Mouse (Mus musculus): ENCODE results near the gene Cd24a. TPM values are rescaled to one million over a fixed set of nuclear protein-coding genes. Genes with fewer than 3 reads are reported as not detected.

Gene Cd24a
- total RNA-seq, 2 experiments from 2014 or later = 38.4 to 41.3 TPM

DNA sequence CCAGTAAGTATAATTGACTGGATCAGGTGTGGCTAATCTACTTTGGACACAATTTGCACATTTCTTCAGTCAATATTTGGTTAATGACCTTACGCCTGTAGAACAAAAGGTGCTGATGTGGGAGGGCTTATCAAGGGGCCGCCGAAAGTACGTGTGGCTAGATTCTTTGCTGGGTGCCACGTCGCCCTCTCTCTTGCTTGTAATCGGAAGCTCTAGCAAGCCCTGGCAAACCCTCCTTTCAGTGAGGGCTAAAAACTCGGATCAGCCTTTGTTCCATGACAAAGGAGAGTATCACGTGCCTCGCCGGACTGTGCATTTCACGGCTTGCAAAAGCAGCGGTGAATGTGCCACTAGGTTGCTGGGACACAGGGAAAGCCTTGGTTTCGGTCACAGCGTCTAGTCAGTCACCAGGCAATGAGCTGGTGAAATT, 2.6 kb downstream of the Cd24a start:
- DNase-seq (ENCODE audit: low spot score in 2 of 2) = peak in 1 of 2 experiments; percentile 24

DNA sequence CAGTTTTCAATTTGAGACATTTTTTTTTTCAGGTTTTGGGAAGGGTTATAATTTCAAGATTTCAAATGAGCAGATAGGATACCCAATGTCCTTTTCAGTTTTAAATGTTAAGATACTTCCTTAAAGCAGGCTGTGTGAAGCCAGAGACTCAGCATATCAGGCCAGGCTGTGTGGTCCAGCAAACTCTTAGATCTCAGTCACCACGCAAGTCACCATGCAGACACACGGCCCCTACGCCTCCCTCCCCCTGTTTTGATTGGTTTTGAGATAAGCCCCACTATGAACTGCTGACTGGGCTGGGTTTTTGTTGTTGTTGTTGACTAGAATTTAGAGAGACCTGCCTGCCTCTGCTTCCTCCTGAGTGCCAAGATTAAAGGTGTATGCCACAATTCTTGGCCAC, 3.2 kb downstream of the Cd24a start:
- DNase-seq (ENCODE audit: low spot score in 2 of 2) = no peak

DNA sequence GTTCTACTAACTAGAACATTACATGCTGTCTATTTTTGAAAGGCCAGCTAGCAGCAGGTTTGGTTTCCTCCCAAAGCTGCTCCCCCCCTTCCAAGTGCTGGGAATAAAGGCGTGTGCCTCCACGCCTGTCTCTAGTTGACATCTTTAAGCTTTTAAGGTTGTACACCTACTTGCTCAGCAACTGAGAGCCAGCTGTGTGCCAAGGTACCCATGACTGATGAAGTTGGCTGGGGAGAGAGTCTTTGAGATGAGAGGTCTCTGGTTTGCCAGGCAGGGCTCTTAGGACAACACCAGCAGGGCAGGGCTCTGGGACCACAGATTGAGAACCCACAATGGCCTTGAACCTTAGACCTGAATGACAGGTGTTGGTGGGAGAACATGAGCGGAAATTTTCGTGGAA, 6.5 kb downstream of the Cd24a start:
- no peak for DNase-seq (ENCODE audit: low spot score in 2 of 2)

DNA sequence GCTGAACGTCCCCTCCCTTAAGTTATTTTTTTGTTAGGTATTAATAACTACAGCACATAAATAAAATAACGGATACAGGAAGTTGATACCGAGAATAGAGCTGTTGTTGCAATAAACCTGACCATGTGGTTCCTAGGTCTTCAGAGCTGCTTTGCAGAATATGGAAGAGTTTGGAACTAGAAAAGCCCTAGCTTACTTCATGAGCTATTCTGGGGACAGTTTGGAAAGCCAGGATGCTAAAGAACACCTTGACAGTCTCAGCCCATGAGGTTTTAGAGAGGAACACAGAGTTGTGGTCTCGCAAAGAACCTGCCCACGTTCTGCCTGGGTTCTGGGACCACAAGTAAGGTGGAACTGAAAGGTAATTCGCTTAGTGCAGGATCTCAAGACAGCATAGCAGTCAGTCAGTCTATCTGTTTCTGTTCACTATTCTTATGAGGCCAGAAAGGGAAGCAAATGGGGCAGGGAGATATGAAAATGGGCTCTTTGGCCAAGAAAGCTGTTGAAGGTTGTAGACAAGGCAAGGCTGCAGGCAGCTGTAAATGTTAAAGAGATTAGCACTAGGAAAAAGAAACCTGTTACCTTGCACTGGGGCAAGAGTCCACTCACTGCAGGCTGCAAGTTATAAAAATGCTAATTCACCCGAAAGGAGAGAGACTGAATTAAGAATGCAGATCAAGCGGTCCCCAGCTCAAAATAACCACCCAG, 10.5 kb downstream of the Cd24a start:
- DNase-seq (ENCODE audit: low spot score in 2 of 2) = no peak

DNA sequence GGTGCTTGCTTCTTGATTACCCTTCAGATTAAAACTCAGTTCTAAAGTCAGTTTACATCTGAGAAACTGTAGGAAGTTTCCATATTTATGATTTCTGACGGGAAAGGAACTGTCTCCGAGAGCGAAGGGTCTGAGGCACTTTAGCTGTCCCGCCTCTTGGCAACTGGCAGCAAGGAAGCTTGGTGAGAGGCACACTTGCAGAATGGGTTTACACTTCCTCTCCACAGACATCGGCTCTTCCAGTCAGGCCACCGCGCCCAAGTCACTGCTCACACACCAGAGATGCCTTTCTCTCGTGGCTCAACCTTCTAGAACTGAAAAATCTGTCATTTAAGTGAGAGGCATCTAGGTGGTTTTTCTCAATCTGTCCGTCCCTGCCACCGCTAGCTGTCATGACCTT, 13.4 kb downstream of the Cd24a start:
- no peak for DNase-seq (ENCODE audit: low spot score in 2 of 2)

DNA sequence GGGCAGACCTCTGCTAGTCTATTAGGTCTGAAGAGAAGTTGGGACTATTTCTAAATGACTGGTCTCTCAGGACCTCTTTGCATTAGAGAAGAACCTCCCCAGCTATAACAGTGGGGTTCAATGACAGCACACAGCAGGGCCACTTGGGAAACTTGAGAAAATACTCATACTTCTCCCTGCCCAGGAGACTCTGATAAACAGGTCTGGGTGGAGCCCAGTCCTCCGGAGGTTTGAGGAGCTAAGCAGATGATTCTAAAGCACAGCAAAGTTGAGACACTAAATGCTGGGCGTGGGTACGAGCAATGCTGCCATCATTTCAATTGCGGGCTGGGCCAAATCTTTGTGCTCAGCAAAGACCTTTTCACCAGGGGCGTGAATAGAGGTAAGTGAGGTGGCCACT, 15.1 kb downstream of the Cd24a start:
- no peak for DNase-seq (ENCODE audit: low spot score in 2 of 2)

DNA sequence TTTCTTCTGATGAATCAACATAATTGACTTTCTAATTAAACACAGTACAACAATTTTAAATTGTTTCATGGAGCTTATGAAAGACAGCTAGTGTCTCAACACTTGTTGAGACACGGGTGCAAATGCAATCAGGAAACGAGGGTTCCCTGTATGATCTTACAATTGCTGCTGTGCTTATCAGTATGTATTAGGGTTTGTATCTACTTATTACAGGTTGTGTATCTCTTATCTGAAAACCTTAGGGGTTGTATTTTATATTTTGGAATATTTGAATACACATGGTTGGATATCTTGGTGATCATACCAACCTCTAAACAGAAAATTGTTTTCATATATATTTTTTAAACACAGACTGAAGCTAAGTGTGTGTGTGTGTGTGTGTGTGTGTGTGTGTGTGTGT, 16.1 kb downstream of the Cd24a start:
- no peak for DNase-seq (ENCODE audit: low spot score in 2 of 2)

DNA sequence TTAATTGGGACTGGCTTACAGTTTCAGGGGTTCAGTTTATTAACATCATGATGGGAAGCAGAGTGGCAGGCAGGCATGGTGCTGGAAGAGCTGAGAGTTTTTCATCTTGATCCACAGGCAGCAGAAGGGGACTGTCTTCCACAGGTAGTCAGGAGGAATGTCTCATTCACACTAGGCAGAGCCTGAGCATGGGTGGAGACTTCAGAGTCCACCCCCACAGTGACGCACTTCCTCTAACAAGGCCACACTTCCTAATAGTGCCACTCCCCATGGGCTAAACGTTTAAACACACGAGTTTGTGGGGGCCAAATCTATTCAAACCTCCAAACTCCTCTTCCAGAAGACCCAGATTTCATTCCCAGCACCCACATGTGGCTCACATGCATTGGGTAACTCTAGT, 16.8 kb downstream of the Cd24a start:
- DNase-seq (ENCODE audit: low spot score in 2 of 2) = no peak

DNA sequence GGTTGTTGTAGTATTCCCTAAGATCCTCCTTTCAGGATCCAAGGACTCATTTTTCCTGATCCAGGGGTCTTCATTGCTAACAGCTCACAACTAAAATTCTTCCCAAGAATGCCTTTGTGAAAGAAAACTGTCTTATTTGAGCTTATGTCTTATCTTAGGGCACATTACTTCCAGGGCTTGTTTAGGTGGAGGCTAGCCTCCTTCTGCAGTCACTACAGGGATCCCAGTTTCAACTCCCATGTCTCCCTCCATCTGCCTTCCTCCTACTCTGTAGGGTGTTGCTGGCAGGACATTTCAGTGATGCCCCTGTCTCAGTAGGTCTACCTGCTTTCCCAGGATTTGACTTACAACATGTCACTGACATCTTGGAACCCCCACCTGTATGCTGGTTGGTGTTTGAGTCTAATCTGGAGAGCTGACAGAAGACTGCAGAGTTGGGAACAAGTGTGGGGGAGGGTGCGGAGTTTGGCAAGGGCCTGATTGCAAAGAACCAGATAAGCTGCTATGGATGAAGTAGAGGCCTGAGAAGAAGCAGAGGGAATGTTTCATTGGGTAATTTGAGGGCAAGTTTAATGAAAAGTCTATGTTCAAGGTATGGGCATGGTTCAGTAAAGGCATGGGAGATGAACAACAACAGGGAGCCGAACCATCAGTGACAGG, 20.1 kb downstream of the Cd24a start:
- DNase-seq (ENCODE audit: low spot score in 2 of 2) = no peak

DNA sequence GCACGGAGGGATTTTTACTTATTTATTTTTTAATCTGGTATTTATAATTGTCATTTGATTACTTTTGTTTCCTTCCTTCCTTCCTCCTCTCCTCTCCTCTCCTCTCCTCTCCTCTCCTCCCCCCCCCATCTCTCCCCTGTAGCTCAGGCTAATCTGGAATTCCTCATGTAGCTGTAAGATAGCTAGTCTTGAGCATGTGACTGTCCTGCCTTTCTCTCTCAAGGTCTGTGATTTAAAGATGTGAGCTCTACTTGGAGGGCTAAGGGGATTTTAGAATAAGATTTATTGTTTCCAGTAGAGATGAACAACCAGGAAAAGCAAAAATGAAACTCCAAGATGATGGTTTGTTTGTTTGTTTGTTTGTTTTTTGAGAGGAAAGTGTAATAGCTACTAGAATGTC, 23.0 kb downstream of the Cd24a start:
- no peak for DNase-seq (ENCODE audit: low spot score in 2 of 2)

DNA sequence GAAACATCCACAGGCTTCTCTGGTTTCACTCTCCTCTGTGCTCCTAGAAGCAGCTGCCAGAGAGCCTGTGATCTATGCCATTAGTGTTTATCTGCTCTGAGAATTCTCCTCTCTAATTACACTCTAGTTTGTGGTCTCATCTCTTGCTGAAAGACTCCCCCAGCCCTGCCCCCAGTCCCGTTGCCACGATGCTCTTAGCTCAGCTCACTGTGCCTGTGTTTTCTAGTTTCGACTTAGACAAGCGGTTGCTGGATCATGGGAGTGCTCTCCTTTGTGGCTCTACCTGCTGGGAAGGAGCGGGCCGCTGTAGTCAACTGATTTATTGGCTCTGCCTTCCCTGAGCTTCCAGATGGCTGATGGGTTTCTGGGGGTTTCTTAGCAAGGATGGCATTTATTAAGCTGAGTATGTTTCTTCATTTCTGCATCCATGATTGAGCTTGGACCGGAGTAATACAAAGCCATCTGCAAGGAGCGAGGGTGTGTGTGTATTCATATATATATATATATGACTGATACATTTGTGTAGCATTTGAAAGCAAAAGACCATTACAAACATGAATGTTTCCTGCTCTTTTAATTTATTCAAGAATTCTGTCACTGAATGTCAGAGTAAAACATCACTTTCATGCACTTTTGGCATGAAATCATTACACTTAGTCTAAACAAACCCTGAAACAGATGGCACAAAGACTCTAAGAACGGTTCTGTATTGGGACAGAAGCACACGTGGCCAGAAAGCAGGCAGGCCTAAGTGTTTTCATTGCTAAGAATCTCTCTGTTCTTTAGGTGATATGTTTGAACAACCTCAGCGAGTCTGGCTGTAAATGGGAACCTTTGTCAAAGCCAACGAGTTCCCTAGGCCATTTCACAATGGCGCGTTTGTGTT, 23.7 kb downstream of the Cd24a start:
- DNase-seq (ENCODE audit: low spot score in 2 of 2) = no peak

DNA sequence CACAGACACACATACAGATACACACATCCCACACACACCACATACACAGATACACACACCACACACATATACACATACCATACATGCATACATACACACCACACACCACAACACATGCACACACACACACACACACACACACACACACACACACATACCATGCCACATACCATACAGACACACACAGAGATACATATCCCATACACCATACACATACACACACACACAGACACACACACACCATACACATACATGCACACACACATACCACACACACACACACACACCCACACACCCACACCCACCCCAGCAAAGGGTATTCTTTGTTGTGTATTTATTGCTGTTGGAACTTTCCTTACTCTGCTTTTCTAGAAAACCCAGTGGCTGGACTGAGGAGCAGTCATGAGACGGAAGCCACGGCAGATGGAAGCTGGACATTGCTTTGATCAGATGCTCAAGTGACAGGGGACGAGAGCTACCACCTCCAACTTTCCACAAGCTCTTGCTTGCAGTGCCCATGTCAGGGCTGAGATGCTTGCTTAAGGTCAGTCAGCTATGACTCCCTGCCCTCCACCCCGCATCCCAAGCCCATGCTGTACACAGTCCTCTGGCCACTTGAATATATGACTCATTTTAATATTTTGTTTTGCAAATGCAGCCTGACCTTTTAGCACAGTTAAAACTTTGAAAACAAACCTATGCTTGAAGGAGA, 26.0 kb downstream of the Cd24a start:
- no peak for DNase-seq (ENCODE audit: low spot score in 2 of 2)

DNA sequence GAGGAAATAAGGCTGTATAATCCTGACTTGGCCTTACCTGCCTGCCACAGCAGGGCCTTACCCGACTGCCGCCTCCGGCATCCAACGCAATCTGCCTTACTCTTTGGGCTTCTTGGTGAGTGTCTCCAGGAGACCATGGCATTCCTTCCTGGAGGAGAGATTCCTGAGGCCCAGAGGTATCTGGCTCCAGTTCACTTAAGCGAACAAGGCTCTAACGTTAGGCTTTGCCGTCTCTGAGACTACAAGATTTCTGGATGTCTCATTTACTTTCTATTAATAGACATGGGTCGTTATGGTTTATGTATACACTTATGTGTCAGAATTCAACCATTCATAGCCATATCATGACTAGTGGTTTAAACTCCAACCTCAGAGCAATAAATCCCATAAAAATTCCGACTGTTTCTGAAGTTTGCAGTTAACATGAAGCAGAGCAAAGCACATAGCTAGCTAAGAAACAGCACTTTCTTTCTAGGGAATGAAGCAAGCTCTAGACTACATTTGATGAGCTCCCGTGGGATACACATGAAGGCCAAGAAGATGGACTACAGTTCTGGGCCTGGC, 26.7 kb downstream of the Cd24a start:
- DNase-seq (ENCODE audit: low spot score in 2 of 2) = no peak

DNA sequence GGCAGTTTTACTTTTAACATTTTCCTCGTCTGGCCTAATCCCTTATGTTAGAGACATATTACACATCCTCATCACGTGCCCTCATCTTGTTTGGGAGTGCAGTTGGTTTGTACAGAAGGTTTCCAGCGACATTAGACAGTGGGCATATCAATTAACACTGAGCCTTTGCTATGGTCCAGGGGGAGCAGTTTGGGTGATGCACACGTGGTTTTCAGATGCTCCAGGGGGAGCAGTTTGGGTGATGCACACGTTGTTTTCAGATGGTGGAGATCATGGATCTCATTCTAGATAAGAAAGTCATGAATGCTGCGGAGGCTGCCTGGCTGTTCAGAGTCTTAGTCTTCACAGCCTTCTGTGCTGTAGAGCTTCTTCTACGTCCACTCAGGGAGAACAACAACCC, 27.8 kb downstream of the Cd24a start:
- no peak for DNase-seq (ENCODE audit: low spot score in 2 of 2)

DNA sequence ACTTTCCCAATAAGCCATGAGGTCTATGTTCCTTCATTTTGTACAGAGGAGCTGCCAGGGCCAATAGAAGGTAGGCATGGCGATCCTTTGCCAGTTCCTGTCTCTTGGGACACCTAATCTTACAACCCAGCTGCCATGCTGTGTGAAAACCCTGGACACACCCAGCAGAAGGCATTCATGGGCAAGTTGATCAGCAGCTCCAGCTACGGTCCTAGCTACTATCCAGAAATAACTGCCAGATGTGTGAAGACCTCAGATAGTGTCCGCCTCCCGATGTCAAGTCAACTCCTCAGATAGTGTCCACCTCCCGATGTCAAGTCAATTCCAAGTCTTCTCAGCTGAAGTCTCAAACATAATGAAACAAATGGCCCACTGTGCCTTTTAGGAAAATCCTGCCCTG, 31.4 kb downstream of the Cd24a start:
- DNase-seq (ENCODE audit: low spot score in 2 of 2) = no peak

DNA sequence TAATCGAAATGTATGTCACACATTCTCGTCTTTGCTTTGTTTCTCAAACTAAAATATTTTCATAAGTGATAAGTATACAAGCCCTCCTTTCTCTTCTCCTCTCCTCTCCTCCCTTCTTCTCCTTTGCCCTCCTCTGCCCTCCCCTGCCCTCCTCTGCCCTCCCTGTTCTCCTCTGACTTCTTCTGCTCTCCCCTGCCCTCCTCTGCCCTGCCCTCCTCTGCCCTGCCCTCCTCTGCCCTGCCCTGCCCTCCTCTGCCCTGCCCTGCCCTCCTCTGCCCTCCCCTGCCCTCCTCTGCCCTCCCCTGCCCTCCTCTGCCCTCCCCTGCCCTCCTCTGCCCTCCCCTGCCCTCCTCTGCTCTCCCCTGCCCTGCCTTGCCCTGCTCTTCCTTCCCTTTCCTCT, 31.9 kb downstream of the Cd24a start:
- no peak for DNase-seq (ENCODE audit: low spot score in 2 of 2)

DNA sequence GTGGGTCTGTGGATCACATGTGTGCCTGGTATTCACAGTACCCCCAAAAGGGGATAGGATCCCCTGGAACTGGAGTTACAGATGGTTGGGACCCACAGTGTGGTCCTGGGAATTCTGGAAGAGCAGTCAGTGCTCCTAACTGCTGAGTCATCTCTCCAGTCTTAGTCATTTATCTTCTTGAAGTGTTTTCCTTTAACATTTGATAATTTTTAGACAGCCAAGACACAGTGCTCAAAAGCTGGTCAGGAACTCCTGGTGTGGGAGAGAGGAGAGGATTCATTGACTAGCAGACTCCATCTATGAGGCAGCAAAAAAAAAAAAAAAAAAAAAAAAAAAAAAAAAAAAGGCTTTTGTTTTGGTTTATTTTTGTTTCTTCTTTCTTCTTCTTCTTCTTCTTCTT, 33.0 kb downstream of the Cd24a start:
- no peak for DNase-seq (ENCODE audit: low spot score in 2 of 2)

DNA sequence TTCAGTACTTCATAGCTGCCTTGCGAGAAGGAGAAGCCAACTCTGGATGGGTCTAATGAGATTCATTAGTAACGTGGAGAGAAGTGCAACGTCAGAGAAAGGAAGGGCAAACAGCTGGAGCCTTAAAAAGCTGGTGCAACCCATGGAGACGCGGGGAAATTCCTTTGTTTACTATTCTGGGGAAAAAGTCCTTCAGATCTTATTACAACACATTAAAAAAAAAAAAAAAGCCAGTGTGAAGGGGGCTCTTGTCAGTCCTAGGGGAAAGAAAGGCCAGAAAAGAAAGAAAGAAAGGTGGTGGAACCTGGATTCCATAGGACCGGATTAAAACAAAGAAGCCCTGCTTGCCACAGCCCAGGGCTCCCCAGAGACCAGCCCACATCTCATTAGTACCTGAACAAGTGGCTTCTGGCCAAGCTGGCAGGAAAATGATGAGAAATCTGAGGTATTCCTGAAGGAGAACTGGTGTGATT, 41.0 kb downstream of the Cd24a start:
- DNase-seq (ENCODE audit: low spot score in 2 of 2) = no peak

DNA sequence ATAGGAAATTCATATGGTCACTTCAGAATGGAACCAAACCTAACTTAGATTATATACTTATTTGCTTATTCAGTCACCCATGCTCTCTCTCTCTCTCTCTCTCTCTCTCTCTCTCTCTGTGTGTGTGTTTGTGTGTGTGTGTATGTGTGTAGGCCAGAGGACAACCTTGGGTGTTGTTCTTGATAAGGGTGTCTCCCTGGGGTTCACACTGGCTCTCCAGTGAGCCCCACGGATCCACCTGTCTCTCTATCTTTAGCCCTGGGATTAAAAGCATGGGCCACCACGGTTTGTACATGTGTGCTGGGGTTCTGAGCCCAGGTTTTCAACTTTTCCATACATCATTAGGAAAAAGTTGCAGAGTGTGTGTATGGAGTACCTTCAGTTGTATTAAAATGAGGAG, 41.9 kb downstream of the Cd24a start:
- DNase-seq (ENCODE audit: low spot score in 2 of 2) = no peak

DNA sequence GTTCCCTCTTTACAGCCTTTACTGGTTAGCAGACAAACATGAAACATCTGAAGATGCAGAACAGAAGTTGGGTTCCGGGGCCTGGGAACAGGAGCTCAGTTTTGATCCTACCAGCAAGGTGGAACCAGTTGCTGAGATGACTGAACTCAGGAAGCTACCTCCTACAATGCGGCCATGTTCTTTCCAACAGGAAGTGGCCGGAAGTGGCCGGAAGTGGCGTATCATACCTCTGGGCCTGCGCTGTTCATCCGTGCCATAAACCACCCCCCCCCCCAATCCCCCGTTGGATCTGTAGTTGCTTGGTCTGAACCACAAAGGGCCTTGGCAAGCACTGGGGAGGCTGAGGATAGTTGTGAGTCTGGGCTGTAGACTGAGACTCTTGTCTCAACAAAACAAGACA, 45.4 kb downstream of the Cd24a start:
- DNase-seq (ENCODE audit: low spot score in 2 of 2) = no peak

DNA sequence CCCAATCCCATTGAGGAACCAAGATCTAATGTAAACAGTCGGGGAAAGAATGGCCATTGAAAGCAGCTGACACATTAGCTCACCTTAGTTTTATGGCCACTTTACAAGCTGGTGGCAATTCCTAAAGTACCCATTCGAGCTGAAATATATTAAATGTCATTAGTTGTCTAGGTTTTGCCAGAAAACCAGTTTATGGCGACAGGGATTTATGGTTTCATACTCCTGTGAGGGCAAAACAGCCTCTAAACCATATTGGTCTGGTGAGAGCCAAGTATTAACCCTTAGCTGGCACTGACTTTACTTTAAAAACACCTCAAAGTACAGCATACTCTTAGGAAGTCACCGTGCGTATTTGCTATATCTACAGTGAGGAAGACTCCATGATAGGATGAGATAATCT, 46.3 kb downstream of the Cd24a start:
- DNase-seq (ENCODE audit: low spot score in 2 of 2) = no peak
